Mouse (Mus musculus): ENCODE measurements around the gene Tacr3.

The Tacr3 gene

GRCm38 (mm10) chr3:134828875-134829530 is at the start of gene Tacr3:
Gene Tacr3 (plus strand): TSS chr3:134829007.
- peak; percentile 22 for DNase-seq

- no peak for DNase-seq
Observed at GRCm38 (mm10) chr3:134828492-134828874, 324 bp upstream of the Tacr3 start.

- peak; percentile 8 for DNase-seq
Observed at GRCm38 (mm10) chr3:134829531-134829921, 719 bp downstream of the Tacr3 start.

GRCm38 (mm10) chr3:134851342-134851741 is 22.5 kb downstream of the Tacr3 start:
- DNase-seq, result no peak

GRCm38 (mm10) chr3:134877701-134878100 is 48.9 kb downstream of the Tacr3 start:
- DNase-seq, result no peak

- no peak for DNase-seq
Observed at GRCm38 (mm10) chr3:134895831-134896230, 67.0 kb downstream of the Tacr3 start.

- no peak for DNase-seq
Observed at GRCm38 (mm10) chr3:134908890-134909289, 80.1 kb downstream of the Tacr3 start.

GRCm38 (mm10) chr3:134934703-134935102 is 105.9 kb downstream of the Tacr3 start:
- DNase-seq, result no peak

- DNase-seq, result no peak
Observed at GRCm38 (mm10) chr3:134935461-134935860, 106.7 kb downstream of the Tacr3 start.

GRCm38 (mm10) chr3:134963461-134963860 is 134.7 kb downstream of the Tacr3 start:
- no peak for DNase-seq

- DNase-seq, result no peak
Observed at GRCm38 (mm10) chr3:134978902-134979301, 150.1 kb downstream of the Tacr3 start.

- no peak for DNase-seq
Observed at GRCm38 (mm10) chr3:134980140-134980539, 151.3 kb downstream of the Tacr3 start.
